Mouse (Mus musculus) heart, postnatal 0 days (tissue): Measurements from ENCODE around the gene Nkain2.

Source experiments
- CTCF ChIP-seq: IDR thresholded peaks from 2 replicates; pipeline ENCODE4 v1.5.1; 2016; ENCODE audit warnings: antibody characterized with exemption, control low read depth, low read depth
- EP300 ChIP-seq: IDR thresholded peaks from 2 replicates; pipeline ENCODE4 v1.6.1; 2016; ENCODE audit warnings: antibody characterized with exemption, low read depth

DNA sequence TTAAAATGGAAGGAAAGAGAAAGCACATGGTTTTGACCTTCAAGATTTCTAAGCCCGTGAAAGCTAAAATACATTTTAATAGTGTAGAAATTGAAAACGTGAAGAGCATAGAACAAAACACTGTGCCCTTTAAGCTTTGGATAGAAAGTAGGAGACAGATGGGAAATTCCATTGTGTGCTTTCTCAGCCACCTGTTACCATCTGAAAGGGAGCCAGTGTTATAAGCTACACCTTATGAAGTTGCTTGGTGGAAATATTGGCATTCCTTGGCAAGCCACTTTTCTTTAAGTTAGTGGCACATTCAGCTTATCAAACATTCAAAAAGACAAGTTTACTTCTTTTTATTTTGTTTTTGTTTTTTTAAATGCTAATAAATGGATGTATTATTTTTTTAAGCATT is 427.5 kb downstream of the Nkain2 start:
- TF ChIP-seq CTCF (no peak), EP300 (no peak)
